Mouse (Mus musculus): ENCODE results near the gene Cldn5.

The Cldn5 gene

GRCm38 (mm10) chr16:18776556-18777100, at the start of gene Cldn5:
Cldn5 (plus strand) TSS chr16:18776847.
- DNase-seq (ENCODE audit: low read depth, low spot score): no peak

- DNase-seq (ENCODE audit: low read depth, low spot score): no peak
These were observed 48.8 kb upstream of the Cldn5 start for GRCm38 (mm10) chr16:18727536-18728499.

DNA sequence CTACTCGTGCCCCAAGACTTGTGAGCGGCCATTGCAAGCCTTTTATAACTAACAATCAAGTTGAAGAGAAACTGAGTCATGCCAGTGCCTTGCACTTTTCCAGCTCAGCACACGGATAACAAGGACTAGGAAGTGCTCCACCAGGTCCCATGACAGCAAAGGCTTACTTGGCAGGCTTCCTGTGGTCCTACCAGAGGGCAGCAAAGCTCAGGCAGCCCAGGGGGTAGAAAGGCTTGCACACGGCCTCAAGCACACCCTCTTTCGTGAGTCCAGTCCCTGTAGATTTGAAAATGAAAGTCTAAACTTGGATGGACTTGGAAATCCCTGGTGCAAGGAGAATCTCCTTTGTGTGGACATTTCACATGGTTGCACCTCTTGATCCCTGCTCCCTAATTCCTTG, 47.5 kb upstream of the Cldn5 start:
- DNase-seq (ENCODE audit: low read depth, low spot score): no peak

DNA sequence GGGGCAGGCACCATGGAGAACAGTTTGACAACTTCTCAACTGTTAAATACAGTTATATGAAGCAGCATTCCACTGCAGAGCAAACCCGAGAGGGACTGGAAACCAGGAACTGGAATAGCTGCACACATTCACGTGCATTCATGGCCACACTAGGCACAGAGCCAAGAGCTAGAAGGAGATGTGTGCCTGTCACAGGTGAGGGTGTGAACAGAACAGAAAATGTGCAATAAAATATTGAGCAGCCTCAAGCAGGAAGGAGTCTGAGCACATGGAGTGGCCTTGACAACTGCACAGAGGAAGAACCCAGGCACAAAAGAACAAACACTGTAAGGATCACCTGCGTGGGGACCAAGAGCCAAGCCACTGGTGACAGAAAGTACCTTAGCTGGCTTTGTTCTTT, 46.0 kb upstream of the Cldn5 start:
- no peak for DNase-seq (ENCODE audit: low read depth, low spot score)

DNA sequence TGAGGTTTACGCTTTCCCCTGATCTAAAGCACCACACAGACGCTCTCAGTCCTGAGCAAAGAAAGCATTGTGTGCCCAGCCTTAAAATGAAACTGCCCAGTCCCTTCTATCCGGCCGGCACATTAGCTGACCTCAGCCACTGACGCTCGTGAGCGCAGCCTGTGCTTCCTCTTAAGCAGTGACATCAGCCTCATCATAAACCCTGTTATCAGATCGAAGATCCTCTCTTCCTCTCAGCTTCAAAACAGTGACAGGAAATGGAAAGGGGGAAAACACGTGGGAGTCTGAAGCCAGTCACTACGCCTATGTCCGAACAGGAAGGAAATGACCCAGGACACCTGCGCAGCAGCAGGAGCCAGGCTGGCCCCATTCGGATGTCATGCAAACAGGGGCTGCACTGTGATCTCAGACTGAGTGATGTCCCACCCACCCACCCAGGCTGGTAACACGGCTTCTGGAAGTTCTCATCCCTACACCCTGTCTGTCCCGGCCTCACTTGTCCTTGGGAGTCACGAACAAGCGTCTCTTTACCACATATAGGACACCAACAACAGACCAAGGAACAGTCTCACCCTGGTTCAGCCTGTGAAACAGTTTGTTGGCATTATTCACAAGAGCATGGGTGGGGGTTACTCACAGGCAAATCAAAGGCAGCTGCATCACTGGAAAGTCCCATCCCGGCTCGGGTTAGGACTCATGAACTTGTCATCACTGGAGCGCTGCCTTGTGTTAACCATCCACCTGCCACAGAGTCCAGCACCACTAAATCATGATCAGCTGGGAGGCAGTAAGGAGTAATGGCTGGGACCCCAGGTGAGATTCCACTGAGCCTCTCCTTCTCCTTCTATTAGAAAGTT, 43.3 kb upstream of the Cldn5 start:
- no peak for DNase-seq (ENCODE audit: low read depth, low spot score)

GRCm38 (mm10) chr16:18738303-18738702, 38.3 kb upstream of the Cldn5 start:
- DNase-seq (ENCODE audit: low read depth, low spot score): no peak

- no peak for DNase-seq (ENCODE audit: low read depth, low spot score)
These were observed 30.2 kb upstream of the Cldn5 start for GRCm38 (mm10) chr16:18746268-18747122.

DNA sequence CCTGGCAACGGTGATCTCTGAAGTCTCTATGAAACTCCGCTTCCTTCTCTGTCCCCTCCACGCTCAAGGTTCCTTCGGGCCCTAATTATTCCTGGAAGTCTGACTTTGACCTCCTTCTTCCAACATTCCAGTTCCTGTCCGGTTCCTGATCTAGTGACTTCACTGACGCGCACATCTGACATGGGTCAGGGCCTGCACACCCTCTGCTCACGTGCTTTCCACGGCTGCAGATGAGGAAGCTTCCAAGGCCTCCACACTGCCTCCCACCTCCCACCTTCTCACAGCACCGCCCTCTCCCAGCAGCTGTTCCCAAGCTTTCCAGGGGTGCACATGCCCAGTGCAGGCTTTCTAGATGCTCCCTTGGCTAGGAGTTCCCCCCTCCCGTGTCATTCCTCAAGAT, 25.5 kb upstream of the Cldn5 start:
- DNase-seq (ENCODE audit: low read depth, low spot score): no peak

GRCm38 (mm10) chr16:18751885-18752499, 24.7 kb upstream of the Cldn5 start:
- DNase-seq (ENCODE audit: low read depth, low spot score): no peak

GRCm38 (mm10) chr16:18761734-18762133, 14.9 kb upstream of the Cldn5 start:
- no peak for DNase-seq (ENCODE audit: low read depth, low spot score)

DNA sequence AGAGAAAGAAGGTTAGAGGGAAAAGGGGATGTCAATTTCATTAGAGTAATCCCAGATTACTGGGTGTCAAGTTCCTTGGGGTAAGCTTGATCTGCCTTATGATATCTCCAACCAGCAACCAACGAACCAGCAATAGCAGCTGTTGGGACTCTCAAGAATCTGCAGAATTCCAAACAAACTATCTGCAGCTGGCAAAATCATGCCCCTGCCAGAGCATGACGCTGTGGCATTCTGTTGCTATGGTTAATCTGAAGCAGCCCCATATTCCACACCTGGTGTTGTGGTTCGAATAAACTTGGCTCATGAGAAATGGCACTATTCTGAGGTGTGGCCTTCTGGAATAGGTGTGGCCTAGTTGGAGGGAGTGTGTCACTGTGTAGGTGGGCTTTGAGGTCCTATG, 13.7 kb upstream of the Cldn5 start:
- DNase-seq (ENCODE audit: low read depth, low spot score): no peak

DNA sequence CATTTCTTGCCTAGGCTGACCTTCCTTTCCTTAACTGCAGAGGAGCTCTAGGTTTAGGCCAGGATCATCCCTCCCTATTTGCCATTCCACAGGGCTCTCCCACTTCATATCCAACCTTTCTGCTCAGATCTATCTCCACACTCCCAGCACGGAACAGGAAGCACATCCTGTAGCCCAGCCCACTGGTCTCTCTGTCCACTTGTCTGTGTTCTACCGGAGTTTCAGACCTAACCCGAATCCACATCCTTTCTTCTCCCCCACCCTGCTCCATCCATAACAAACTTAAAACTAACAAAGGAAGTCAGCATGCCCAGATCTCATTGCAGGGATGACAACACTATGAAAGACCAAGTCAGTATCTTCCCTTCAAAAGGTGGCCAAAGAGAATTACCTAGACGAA, 10.3 kb upstream of the Cldn5 start:
- DNase-seq (ENCODE audit: low read depth, low spot score): no peak

DNA sequence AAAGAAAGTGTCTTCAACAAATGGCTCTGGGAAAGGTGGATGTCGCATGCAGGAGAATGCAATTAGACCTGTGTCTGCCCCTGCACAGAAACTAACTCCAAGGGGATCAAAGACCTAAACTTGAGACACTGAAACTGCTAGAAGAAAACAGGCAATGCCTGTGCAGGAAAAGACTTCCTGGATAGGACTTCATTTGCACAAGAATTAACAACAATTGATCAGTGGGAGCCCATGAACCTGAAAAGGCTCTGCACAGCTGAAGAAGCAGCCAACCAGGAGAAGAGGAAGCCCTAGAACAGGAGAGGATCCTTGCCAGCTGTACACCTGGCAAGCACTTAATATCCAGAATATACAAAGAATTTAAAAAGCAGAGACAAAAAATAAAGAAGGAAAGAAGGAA, 7.1 kb upstream of the Cldn5 start:
- DNase-seq (ENCODE audit: low read depth, low spot score): no peak

GRCm38 (mm10) chr16:18773936-18774335, 2.7 kb upstream of the Cldn5 start:
- no peak for DNase-seq (ENCODE audit: low read depth, low spot score)

DNA sequence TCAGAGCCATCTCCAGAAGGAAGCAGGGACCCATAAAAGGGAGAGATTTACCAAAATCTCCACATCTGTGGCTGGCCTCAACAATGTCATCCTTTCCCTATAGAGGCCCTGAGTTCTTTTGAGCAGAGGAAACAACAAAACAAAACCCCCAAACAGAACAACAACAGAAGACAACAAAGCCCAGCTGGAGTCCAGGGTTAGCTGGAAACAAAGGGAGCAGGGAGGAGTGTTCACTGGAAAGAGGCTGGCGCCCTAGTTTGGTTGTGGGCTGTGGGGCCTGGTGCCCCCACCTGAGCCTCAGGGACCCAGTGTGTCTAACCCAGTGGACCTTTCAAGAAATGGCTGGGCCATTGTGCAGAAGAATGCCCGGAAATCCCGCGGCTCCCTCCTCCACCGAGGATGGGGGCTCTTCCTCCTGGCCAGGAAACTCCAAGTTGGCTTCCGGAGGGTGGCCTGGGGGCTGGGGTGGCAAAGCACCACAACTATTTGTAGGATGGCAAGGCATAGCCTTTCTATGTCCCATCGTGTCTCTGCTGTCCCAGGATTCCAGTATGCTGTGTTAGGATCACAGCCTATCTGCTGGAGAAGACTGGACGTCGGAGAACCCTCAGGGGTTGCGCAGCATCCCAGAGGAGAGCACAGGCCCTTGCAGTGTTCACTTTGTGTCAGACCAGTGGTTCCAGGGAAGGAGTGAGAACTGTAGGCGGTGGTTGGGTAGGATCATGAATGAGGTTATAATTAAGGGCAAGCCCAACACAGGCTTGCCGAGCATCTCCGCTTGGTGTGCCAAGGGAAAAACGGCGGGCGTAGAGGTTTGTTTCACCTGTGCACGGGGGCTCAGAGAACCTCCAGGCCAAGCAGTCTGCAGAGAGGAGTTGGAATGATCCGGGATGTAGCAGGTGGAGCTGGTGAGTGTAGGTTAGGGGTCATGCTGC, 759 bp upstream of the Cldn5 start:
- no peak for DNase-seq (ENCODE audit: low read depth, low spot score)

- DNase-seq (ENCODE audit: low read depth, low spot score): no peak
These were observed 744 bp downstream of the Cldn5 start for GRCm38 (mm10) chr16:18777101-18778080.

- no peak for DNase-seq (ENCODE audit: low read depth, low spot score)
These were observed 1.8 kb downstream of the Cldn5 start for GRCm38 (mm10) chr16:18778461-18778860.

DNA sequence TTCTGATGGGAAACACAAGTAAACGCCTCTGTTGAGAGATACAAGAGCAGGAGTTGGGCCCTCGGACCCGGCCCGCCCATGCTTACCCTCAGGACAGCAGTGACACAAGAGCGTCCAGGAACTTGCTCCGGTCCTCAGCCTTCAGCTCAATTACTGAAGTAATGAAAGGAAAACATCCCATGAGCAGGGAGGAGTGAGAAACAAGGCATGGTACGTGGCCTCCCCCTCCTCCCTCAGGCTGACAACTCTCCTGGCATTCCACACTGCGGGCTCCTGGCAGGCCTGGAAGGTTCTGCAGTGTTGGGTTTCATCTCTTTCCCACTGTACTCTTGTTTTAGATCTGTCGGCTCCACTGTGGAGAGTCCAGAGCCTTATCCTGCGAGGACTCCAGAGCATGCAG, 5.2 kb downstream of the Cldn5 start:
- DNase-seq (ENCODE audit: low read depth, low spot score): no peak

GRCm38 (mm10) chr16:18785025-18785424, 8.4 kb downstream of the Cldn5 start:
- no peak for DNase-seq (ENCODE audit: low read depth, low spot score)
